Mouse (Mus musculus): ENCODE data around the gene Pfpl.

The Pfpl gene

DNA sequence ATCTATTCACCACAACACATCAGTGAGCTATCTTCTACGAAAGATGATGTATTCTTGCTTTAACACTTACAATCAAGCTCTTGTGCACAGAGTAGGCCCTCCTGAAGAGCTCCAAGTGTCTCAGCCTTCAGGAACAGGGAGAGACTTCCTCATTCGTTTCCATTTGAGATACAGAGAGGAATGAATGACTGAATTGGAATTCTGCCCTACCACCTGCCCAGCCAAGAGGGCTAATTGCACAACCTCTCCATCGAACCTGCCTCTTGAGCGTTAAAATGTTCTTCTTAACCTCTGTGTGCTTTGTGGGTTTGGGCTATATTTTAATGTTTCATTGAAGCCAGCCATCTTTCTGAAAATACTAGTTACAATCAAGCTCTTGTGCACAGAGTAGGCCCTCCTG, 37.0 kb downstream of the Pfpl start:
- DNase-seq (ENCODE audit: low spot score): no peak

DNA sequence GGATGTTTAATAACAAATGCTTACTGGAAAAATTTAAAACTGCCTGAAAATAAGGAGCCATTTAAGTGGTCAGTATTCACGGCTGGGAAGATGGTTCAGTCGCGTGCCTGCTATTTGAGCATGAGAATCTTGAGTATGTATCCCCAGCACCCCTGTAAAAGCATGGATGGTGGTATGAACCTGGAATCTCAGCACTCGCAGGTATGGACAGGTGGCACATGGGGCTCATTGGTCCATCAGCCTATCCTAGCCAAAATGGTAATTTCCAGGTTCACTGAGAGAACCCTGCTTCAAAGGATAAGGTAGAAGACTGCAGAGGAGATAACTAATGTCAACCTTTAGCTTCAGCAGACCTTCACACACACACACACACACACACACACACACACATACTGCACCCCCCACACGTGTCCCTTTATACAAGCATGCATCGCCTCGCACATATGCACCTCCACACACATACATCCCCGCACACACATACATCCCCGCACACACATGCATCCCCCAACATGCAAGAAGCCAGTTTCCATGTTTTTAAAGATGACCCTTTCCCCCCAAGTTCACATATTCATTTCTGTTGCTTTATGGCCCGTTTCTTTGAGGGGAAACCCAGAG, 37.9 kb downstream of the Pfpl start:
- DNase-seq (ENCODE audit: low spot score): no peak

DNA sequence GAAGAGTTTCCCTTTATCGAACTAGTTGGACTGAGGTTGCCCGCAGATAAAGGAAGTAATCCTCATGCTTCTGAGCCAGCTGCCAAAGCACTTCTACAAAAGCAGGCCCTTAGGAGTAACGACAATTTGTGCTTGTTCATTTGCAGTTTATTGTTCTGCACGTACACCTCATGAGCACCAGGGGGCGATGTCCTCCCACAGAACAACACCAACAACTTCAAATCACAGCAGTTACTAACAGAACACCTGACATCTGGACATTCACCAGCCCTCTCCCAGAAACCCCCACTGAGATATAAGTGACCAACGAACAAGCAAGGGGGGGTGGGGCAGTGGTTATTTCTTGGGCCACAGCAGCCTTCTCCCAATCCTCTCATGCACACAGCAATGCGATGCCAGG, 38.5 kb downstream of the Pfpl start:
- peak; percentile 88 for DNase-seq (ENCODE audit: low spot score)

DNA sequence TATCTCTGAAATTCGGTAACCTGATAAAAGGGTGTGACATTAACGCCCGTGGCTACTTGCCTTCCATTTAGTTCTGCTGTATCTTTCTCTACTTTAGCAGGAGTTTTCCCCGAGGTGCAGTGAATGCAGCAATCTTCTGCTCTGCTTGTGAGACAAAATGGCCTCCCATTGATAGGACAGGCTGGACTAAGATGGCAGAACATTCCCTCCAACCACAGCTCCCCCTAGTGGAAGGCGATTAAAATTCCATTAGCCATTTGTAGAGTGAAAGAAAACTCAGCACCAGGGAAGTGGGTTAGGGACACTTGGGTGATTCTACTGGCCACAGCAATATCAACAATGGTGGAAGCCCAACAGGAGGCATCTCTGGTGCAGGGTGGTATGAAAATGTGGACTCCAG, 39.7 kb downstream of the Pfpl start:
- DNase-seq (ENCODE audit: low spot score): peak; percentile 87

DNA sequence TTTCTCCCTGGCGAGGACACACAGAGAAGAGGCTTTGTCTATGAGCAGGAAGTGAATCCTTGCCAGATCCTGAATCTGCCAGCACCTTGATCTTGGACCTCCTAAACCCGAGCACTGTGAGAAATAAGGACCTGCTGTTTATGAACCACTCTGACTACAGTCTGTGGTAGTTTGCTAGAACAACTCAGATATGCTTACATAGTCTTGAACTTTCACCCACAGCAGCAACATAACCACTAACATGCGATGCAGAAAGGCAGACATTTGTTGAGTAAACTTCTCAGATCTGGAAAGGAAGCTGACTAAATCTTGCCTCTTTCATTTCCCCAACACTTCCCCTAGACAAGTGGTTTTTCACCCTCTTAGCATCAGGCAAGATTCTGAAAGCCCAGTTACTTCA, 44.2 kb downstream of the Pfpl start:
- DNase-seq (ENCODE audit: low spot score): peak; percentile 73

DNA sequence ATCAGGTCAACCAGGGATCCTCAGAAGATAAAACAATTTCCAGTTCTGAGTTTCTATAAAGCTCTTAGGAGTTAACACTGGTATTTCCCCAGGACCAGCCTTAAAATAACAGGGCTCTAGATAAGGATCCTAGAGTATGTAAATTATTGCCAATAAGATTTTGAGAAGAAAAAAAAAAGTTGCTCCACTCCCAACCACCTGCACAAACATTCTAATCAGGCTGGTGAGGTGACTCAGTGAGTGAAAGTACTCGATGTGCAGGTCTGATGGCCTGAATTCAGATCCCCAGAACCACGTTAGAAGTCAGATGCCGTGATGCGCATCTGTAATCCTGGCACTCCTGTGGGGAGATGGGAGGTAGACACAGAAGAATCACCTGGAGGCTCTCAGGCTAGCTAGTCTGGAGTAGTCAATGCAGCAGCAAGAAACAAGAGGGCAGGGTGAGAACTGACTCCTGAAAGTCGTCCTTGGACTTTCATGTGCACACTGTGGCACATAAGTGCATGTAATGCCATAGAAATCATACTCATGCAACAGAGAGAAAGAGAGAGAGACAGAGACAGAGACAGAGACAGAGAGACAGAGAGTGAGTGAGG, 44.8 kb downstream of the Pfpl start:
- no peak for DNase-seq (ENCODE audit: low spot score)

DNA sequence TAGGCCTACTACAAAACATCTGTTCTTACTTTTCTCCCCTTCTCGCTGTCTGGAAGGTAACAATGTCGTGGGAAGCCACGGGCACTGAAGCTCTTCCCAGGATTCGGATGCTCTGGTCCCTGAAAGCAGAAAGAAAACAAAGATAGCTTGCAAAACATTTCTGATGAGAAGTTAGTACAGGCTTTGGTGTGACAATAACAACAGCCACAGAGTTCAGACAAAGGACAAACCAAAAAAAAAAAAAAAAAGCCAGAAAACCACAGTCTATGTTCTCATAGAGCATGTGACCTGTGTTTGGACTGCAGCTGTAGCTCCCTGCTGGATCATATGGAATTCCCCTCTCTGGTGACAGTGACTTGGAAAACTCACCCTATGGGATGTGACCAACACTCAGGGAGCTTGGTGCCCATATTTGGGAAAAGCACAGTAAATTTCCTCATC, 45.5 kb downstream of the Pfpl start:
- peak; percentile 59 for DNase-seq (ENCODE audit: low spot score)

DNA sequence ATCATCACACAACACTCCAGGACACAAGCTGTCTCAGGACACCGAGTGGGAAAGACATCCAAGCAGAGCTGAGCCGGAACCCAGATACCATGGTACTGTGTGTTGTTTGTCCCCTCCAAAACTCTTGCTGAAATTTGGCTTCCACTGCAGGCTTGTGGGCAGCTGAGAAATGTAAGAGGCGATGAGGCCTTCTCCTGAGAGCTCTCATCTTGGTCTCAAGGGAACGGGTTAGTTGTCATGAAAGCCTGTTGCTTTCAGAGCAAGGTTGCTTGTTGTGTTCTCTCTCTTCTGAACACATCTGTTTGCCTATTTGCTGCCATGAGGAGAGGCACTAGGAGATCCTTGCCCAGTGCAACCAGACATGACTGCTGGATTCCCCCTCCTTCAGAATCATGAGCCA, 46.2 kb downstream of the Pfpl start:
- DNase-seq (ENCODE audit: low spot score): peak; percentile 48

DNA sequence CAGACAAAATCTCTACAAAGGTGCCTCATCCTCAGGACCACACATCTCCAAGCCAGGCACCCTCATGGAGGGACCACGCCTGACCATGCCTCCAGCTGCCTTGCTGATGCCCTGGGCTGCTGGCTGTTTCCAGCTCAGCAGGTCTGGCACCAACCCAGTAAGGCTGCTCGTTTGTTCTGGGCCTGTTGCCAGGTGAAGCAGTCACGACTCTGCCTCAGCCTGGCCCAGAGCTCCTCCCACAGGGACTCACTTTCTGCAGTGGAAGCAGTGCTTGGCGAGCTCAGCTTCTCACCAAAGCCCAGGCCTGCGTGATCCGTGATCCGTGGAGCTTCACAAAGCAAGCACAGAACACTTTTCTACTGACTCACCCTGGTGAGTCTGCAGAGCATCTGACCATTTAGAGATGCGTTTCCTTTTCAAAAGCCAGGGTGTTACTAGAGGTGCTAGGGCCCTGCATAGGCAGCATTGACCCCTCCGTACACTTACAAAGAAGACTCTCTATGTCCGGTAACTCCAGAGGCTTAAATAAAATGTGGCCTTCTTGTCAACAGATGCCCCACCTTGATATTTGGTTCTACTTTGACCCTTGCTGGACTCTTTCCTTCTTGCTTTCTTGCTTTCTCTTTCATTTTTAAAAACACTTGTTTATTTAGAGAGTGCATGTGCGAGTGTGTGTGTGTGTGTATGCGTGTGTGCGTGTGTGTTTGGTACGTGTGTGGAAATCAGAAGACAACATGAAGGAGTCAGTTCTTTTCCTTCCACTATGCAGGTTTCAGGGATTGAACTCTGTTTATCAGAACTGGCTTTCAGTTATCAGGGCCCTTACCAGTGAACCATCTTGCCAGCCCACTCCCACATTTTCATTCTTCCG, 47.9 kb downstream of the Pfpl start:
- DNase-seq (ENCODE audit: low spot score): peak; percentile 99

DNA sequence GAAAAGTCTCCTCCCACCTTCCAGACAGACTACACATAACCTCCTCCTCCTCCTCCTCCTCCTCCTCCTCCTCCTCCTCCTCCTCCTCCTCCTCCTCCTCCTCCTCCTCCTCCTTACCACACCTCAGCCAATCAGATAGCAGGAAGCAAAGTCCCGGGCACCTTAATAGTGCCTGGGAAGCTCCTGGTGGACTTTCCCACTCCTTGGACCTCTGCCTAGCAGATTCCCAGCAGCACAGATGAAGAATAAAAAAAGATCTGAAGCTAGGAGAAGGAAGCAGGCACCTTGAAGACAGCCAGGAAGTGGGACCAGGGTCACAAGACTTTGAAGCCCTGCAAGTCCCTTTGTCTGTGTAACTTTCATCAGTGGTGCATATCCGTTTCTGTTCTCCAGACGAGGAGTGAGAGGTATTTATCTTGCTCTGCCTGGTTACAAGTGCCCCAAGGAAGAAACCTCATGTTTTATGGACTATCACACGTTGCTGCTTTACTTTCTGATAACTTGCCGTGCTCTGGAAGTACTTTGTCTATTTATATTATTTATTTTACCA, 49.1 kb downstream of the Pfpl start:
- DNase-seq (ENCODE audit: low spot score): no peak

DNA sequence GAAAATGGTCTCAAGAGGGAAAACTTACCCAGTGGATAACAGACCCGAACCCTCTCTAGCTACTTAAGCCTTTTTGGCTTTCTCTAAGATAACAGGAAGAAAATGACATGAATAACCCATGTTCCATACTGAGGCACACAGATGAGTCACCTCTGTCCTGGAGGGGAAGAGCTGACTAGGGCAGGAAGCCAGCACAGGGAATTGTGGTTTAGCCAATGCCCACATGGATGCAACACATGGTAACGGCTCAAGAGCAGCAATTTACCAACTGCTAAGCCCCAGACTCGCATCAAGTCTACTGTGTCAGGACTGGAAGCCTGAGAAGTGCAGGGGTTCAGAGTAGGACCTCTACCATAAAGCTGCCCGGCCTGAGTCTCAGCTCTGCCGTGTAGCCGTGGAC, 50.7 kb downstream of the Pfpl start:
- no peak for DNase-seq (ENCODE audit: low spot score)

Measured in adipocyte (in vitro differentiated cells).